Mouse (Mus musculus): ENCODE measurements around the gene Cd3eap.

GRCm38 (mm10) chr7:19373367-19373766, 14.1 kb upstream of the Cd3eap start:
- no peak for TF ChIP-seq CTCF (conservative IDR thresholded peaks at IDR 0.05 in 1 of 2, IDR thresholded peaks at IDR 0.05 in 1 of 2; ENCODE audit: low read depth in 2 of 2, low read length in 2 of 2)
- no peak for TF ChIP-seq E2F4 (IDR thresholded peaks at IDR 0.05; ENCODE audit: insufficient replicate concordance, low read depth, low read length)
